Mouse (Mus musculus) natural killer cell, adult 2 months (primary cell): Measurements from ENCODE around the gene Nfatc2.

Experiments used
- DNase-seq, 2 experiments: peaks; one replicate each; pipeline ENCODE4 v3.0.0; 2022; ENCODE audit warnings: low spot score in 2 of 2

The Nfatc2 gene

GRCm38 (mm10) chr2:168441494-168441893, 160.0 kb downstream of the Nfatc2 start:
- DNase-seq = no peak

- no peak for DNase-seq
Measured at GRCm38 (mm10) chr2:168440918-168441328, 160.5 kb downstream of the Nfatc2 start.

GRCm38 (mm10) chr2:168438981-168439452, 162.4 kb downstream of the Nfatc2 start:
- DNase-seq = peak in 1 of 2 experiments; percentile 25

- DNase-seq = no peak
Measured at GRCm38 (mm10) chr2:168434187-168434586, 167.3 kb downstream of the Nfatc2 start.

GRCm38 (mm10) chr2:168433392-168433791, 168.1 kb downstream of the Nfatc2 start:
- DNase-seq = no peak

GRCm38 (mm10) chr2:168432394-168432793, 169.1 kb downstream of the Nfatc2 start:
- no peak for DNase-seq

- peak; percentile 39 to 41 for DNase-seq
Measured at GRCm38 (mm10) chr2:168429598-168429997, 171.9 kb downstream of the Nfatc2 start.

- DNase-seq = peak in 1 of 2 experiments; percentile 37
Measured at GRCm38 (mm10) chr2:168428375-168428901, 173.0 kb downstream of the Nfatc2 start.
